Mouse (Mus musculus) left cerebral cortex, adult 18-20 months (tissue): ENCODE measurements at regions not wholly inside any gene's neighbourhood (a gene's known extent, or its start where the extent isn't known, plus 50 kb on each side); places are given as distances from the start of the nearest gene placed in this dataset.

Source experiments
- DNase-seq, 2 experiments: peaks; one replicate each; pipeline ENCODE4 v3.0.0; 2021 to 2022; ENCODE audit warnings: low spot score in 2 of 2, mixed read lengths in 1 of 2

GRCm38 (mm10) chr5:132848086-132848485 is 304.9 kb upstream of the Auts2 start:
- no peak for DNase-seq

- DNase-seq = no peak
Measured at GRCm38 (mm10) chr5:132843284-132843683, 300.1 kb upstream of the Auts2 start.

GRCm38 (mm10) chr5:132841794-132842193 is 298.6 kb upstream of the Auts2 start:
- DNase-seq = no peak

- DNase-seq = no peak
Measured at GRCm38 (mm10) chr5:132837420-132837819, 294.3 kb upstream of the Auts2 start.

- no peak for DNase-seq
Measured at GRCm38 (mm10) chr5:132828993-132829392, 285.8 kb upstream of the Auts2 start.

DNA sequence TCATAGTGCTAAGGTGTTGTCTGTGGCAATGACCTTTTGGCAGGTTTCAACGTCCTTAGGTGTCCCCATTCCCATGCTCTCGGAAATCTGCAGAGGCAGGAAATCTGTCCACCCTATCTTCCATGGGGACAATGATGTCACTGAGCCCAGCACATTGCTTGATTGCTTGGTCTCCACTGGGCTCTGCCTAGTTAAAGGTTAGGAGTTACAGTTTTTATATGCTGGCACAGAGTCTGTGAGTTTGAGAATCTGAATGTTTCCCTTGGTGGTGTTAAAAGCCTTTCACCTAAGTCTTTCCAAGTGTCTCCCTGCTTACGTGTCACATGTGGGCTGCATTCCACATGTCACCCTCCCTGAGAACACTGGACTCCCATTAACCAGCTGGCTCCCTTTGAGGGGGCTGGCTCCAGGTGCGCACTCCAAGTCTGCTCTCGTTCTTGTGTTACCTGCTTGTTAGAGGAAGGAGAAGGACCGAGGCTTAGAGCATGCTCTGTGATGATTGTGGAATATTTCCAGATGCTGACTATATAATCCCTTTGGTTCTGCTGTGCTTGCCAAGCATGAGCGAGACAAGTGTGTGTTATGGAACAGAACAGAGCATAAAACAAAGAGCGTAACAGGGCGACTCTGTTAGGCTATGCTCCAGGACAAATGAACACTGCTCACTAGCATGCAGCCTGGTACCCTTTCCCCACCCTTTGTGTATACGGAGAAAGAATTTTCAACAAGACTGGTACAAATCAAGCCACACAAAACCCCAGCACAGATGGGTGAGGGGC is 284.6 kb upstream of the Auts2 start:
- DNase-seq = peak; percentile 2 to 3

DNA sequence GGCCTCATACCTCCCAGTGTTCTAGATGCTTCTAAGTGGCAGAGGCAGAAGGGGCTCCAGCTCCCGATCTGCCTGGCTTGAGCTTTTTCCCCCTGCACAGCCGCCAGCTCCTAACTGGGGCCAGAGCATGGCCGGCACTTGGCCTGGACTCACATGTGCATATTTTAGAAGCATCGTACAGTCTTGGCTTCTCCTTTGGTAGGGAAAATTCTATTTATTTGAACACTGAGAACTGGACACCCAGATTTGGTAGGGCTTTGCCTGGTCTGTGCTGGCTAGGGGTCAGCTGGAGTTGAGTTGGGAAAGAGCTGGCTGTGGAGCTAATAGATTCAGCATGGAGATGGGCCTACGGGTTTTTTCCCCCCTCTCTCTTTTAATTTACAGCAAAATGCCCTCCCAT is 282.9 kb upstream of the Auts2 start:
- DNase-seq = no peak

DNA sequence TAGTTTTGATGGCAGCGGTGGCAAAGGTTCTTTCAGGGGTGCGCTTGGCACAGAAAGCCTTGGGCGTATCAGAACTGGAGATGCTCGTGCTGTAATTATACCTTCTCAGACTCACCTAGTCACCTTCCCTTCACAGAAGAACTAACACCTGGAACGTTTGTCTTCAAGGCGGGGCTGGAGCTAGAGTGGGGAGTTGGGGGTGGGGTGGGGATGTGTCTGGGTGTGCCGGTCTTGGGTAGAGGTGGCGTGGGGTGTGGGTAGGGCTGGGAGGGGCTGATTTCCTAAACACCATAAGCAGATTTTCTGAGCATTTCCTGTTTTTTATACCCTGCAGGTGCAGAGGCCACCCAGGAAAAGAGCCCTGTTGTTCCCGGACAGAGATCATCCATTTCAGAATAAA is 274.5 kb upstream of the Auts2 start:
- DNase-seq = no peak

GRCm38 (mm10) chr5:132809181-132809580 is 266.0 kb upstream of the Auts2 start:
- DNase-seq = no peak

DNA sequence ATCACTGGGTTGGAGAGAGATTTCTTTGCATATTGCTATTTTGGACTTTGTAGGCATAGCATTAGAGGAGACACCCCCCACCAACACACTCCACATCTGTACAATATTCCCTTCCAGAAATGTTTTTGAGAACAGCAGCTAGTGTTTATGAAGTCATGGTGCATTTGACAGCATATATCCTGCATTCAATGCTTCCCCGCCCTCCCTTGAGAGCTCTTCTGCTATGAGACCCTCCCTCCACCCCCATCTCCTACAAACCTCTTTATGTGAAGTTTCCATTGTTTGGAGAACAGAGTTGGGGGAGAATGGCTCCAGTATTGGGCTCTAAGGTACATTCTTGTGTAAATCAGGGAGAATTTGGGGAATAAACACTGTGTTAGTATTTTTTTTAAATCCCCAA is 252.9 kb upstream of the Auts2 start:
- DNase-seq = no peak

DNA sequence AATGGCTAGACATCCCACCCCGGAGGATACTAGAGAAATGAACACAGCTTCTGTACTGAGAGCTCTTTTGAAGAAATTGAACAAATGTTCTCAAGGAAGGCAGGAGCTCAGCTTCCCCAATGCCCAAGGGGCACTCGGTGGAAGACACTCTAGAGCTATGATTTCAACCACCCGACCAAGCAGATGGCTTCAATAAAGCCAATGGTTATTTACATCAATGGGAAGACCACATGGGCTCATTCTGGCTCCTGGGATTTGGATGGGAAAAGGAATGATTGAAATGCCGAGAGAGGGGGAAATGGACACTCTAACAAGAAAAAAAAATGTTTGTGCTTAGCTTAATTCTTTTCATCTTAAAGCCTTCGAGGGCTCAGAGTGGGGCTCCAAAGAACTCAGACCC is 249.3 kb upstream of the Auts2 start:
- no peak for DNase-seq

- DNase-seq = no peak
Measured at GRCm38 (mm10) chr5:132785291-132785690, 242.1 kb upstream of the Auts2 start.

DNA sequence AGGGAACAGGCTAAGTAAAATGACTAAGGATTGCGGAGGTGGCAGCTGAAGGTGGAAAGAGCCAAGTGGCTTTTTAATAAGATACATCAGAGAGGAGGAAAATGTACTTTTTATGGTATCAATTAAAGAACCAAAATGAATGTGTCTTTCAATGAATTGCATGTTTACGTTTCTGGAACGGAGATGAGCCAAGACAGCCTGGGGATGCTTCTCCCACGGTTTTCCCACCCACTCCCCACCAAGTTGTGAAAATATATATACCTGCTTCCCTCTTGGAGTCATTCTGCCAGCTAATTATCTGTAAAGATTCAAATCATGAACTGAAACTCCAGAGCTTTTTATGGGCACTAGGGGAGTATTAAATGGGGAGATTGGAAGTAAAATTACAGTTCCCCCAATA is 241.6 kb upstream of the Auts2 start:
- DNase-seq = peak in 1 of 2 experiments; percentile 2

DNA sequence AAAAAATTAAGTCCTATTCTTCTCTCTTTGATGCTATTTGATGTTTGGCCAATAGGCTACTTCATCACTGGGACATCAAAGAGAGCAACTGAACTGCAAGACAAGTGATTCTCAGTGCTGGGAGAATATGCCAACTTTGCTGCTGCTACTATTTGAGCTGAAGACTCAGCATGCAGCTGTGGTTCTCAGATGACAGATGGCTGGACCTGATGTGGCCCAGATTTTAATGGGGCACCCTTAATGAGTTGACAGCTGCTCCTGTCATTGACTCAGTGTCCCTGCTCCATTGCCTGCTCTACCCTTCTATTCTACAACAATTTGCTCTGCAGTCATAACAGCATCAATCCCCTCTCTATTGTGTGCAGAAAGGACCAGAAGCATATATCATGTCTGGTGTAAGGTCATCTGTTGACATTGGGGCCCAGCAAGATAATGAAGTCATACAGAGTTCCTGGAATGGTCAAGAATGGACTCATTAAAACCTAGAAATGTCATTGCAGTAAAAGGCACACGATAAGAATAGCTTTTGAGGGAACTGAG is 231.1 kb upstream of the Auts2 start:
- no peak for DNase-seq

GRCm38 (mm10) chr5:132760396-132760795 is 217.3 kb upstream of the Auts2 start:
- no peak for DNase-seq

- DNase-seq = no peak
Measured at GRCm38 (mm10) chr5:132759751-132760150, 216.6 kb upstream of the Auts2 start.

- DNase-seq = peak in 1 of 2 experiments; percentile 5
Measured at GRCm38 (mm10) chr5:132758941-132759340, 215.8 kb upstream of the Auts2 start.

DNA sequence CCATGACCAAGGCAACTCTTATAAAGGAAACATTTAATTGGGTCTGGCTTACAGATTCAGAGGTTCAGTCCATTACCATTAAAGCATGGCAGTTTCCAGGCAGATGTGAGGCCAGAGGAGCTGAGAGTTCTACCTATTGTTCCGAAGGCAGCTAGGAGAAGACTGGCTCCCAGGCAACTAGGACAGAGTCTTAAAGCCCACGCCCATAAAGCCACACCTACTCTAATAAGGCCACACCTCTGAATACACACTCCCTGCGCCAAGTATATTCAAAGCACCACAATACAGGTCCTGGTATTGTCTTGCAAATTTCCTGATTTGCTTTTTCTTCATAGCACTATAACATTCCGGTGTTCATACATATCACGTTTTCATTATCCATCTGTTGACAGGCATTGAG is 194.8 kb upstream of the Auts2 start:
- no peak for DNase-seq

GRCm38 (mm10) chr5:132728689-132729189 is 185.6 kb upstream of the Auts2 start:
- DNase-seq = no peak

GRCm38 (mm10) chr5:132724467-132724866 is 181.3 kb upstream of the Auts2 start:
- DNase-seq = no peak

DNA sequence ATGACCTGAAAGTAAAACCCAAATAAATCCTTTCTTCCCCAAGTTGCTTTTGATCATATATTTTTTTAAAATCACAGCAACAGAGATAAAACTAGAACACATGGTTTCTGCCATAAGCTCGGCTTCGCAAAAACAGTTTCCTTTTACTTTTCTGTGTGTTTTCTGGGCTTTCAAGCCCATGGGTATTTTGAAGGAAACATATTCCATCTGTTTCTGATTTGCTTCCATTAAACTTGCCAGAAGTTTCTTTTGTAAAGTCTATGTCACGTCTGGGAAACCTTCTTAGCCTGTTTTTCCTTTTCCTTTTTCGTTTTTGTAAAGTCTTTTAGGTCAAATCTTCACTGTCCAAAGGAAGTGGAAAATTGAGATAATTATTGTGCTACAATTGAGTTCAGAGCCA is 167.2 kb upstream of the Auts2 start:
- DNase-seq = no peak

DNA sequence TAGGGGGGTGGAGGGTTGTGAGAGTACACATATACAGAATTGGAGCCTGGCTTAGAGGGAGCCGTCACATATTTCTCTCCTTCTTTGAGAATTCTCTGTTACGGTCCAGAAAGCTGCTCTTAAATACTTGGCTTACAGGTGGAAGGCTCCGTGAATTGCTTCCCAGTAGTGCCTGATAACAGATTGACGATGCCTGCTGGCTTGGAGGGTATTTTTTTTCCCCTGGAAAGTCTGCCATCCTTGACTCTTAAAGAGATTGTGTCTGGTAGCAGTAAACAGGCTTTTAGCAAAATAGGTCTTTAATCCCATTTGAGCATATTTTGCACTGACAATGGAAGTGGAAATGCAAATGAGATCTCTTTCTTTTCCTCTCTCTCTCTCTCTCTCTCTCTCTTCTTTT is 164.4 kb upstream of the Auts2 start:
- DNase-seq = no peak
